8 mouse cellular contexts compared by ENCODE assay signal in the genomic region with DNA sequence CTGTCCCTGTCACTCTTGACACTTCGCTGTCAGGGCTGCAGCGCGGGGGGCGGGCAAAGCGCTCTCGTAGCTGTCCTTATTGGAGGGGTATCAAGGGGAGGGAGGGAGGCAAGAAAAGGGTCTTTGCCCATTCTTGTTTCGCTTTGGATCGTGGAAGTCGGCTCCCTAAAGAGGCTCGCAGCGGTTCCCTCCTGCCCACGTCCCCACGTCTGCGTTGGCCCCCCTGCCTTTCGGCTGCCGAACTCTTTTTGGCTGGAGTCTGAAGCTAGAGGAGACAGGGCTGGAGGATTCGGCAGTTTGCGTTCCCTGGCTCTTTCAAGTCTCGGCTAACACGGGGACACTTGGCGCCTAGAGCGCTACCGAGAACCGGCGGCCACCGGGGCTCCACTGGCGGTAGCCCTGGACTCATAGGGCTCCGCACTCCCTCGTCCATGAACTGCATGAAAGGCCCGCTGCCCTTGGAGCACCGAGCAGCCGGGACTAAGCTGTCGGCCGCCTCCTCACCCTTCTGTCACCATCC. TPM values are rescaled to one million over a fixed set of nuclear protein-coding genes. Genes with fewer than 3 reads are reported as not detected.
A peak's percentile ranks its signal among the peaks of the same experiment; 100 is the strongest.
DNase-seq lines count a peak whose midpoint lies in the region; ATAC-seq lines count a peak whose summit lies in the region.

No protein-coding gene starts in this region.

- no peak for DNase-seq in kidney, adult 9 months
- DNase-seq in midbrain, embryonic 11.5 days (ENCODE audit: low spot score, missing footprints), result peak; percentile 96
- no peak for DNase-seq in left cerebral cortex, adult 9 months (ENCODE audit: low spot score in 2 of 2)
- no peak for DNase-seq in frontal cortex, postnatal 36 days (ENCODE audit: low spot score in 2 of 2)
- no peak for DNase-seq in left cerebral cortex, adult 11 months (ENCODE audit: low spot score)

- peaks cover 13% of the 10 kb centered on the region; the same call in 1 of the 2 replicates for H3K4me1 ChIP-seq in kidney, embryonic 14.5 days (ENCODE audit: control insufficient read depth, insufficient read depth, low read length)
- no peaks in the 10 kb centered on the region; the same call in 1 of the 2 replicates for H3K4me1 ChIP-seq in brown adipose tissue, adult 24 weeks (ENCODE audit: control insufficient read depth, insufficient read depth, insufficient read length, low read length)
- peaks cover 16% of the 10 kb centered on the region for H3K4me1 ChIP-seq in hindbrain, embryonic 13.5 days (replicated peaks)
- peaks cover 23% of the 10 kb centered on the region for H3K4me1 ChIP-seq in midbrain, embryonic 11.5 days (ENCODE audit: control insufficient read depth, insufficient read depth, low read length)

- H3K27me3 ChIP-seq in kidney, embryonic 14.5 days (ENCODE audit: control insufficient read depth, insufficient read depth, low read length), result peaks cover 93% of the 10 kb centered on the region
- peaks cover 94% of the 10 kb centered on the region for H3K27me3 ChIP-seq in hindbrain, embryonic 13.5 days
- H3K27me3 ChIP-seq in midbrain, embryonic 11.5 days (ENCODE audit: control insufficient read depth, insufficient read depth, low read length), result peaks cover 93% of the 10 kb centered on the region

- H3K4me3 ChIP-seq in kidney, embryonic 14.5 days (ENCODE audit: low read length), result peak overlapping the region; percentile 49
- peak overlapping the region; percentile 56 for H3K4me3 ChIP-seq in brown adipose tissue, adult 24 weeks (ENCODE audit: insufficient read depth, low read depth, low read length)
- peak overlapping the region; percentile 43 for H3K4me3 ChIP-seq in hindbrain, embryonic 13.5 days
- peak overlapping the region; percentile 44 for H3K4me3 ChIP-seq in midbrain, embryonic 11.5 days (ENCODE audit: low read depth, low read length)

- H3K9me3 ChIP-seq in kidney, embryonic 14.5 days (ENCODE audit: control insufficient read depth, low read length), result no peaks in the 10 kb centered on the region
- no peaks in the 10 kb centered on the region for H3K9me3 ChIP-seq in hindbrain, embryonic 13.5 days
- no peaks in the 10 kb centered on the region for H3K9me3 ChIP-seq in midbrain, embryonic 11.5 days (ENCODE audit: control insufficient read depth, low read length)

- peak overlapping the region; percentile 37; the same call in 1 of the 2 replicates for H3K9ac ChIP-seq in kidney, embryonic 14.5 days (ENCODE audit: low read depth, low read length)
- H3K9ac ChIP-seq in hindbrain, embryonic 13.5 days, result peak overlapping the region; percentile 35; the same call in 1 of the 2 replicates
- H3K9ac ChIP-seq in midbrain, embryonic 11.5 days (ENCODE audit: low read length), result peak overlapping the region; percentile 50

- under 1% methylated on average over 29 of the region's 34 CpGs for WGBS in kidney, embryonic 14.5 days
- WGBS in hindbrain, embryonic 13.5 days, result under 1% methylated on average over 34 of the region's 34 CpGs
- WGBS in midbrain, embryonic 11.5 days, result under 1% methylated on average over 33 of the region's 34 CpGs

- H3K36me3 ChIP-seq in kidney, embryonic 14.5 days (ENCODE audit: control insufficient read depth, insufficient read depth, low read length), result no peaks in the 10 kb centered on the region
- no peaks in the 10 kb centered on the region for H3K36me3 ChIP-seq in hindbrain, embryonic 13.5 days
- no peaks in the 10 kb centered on the region for H3K36me3 ChIP-seq in midbrain, embryonic 11.5 days (ENCODE audit: control insufficient read depth, insufficient read depth, low read length)

- peak; percentile 7; the same call in 1 of the 2 replicates for ATAC-seq in kidney, embryonic 14.5 days (ENCODE audit: low FRiP score, low TSS enrichment)
- peak; percentile 41; the same call in 1 of the 2 replicates for ATAC-seq in hindbrain, embryonic 13.5 days (ENCODE audit: low FRiP score)
- peak; percentile 28 for ATAC-seq in midbrain, embryonic 11.5 days (ENCODE audit: low FRiP score)

- peak overlapping the region; percentile 86 for H3K4me2 ChIP-seq in kidney, embryonic 14.5 days (replicated peaks; ENCODE audit: low read depth, low read length)
- peak overlapping the region; percentile 62 for H3K4me2 ChIP-seq in hindbrain, embryonic 13.5 days
- peak overlapping the region; percentile 73 for H3K4me2 ChIP-seq in midbrain, embryonic 11.5 days

- H3K27ac ChIP-seq in kidney, embryonic 14.5 days (ENCODE audit: low read depth, low read length), result no peak overlapping the region
- no peak overlapping the region for H3K27ac ChIP-seq in brown adipose tissue, adult 24 weeks (replicated peaks; ENCODE audit: low read depth, low read length)
- no peak overlapping the region for H3K27ac ChIP-seq in hindbrain, embryonic 13.5 days
- H3K27ac ChIP-seq in midbrain, embryonic 11.5 days (ENCODE audit: low read depth, low read length), result no peak overlapping the region

RNA-seq across cellular contexts. Expression of a gene that starts 14.5 kb away (rescaled TPM):
- polyA plus RNA-seq in kidney, embryonic 14.5 days (2014; fragmentation: Nextera tagmentation; extraction: Ambion mirVana), result 1.7 and 1.8 TPM in 2 replicates
- 0.59 TPM in 1 of 2 replicates, not detected in the other for polyA plus RNA-seq in brown adipose tissue, adult 24 weeks (2012; ENCODE audit: insufficient read depth, insufficient read length, missing spikeins)
- 2.1 and 2.6 TPM in 2 replicates for polyA plus RNA-seq in hindbrain, embryonic 13.5 days (2015; fragmentation: Nextera tagmentation; extraction: Ambion mirVana)
- 53.7 and 56.3 TPM in 2 replicates for polyA plus RNA-seq in midbrain, embryonic 11.5 days (2014; fragmentation: Nextera tagmentation; extraction: Ambion mirVana)

Comparison
In these comparisons a context has a peak if more than half of its experiments do, and no peak if none do; other contexts are left out.
1. RNA of a gene that starts 14.5 kb away (polyA plus RNA-seq): 53.7 to 56.3 TPM in midbrain, embryonic 11.5 days; 2.1 to 2.6 TPM in hindbrain, embryonic 13.5 days, 1.7 to 1.8 TPM in kidney, embryonic 14.5 days and 0.59 TPM in brown adipose tissue, adult 24 weeks; every median in the first group is over 10 times any median in the second.
2. Peak in every context shown above with its lines, with median percentiles within 50 percentile points of each other: ATAC-seq, H3K4me2 ChIP-seq, H3K4me3 ChIP-seq and H3K9ac ChIP-seq.